Mouse (Mus musculus): ENCODE data around the gene Ppp1r1b.

DNA sequence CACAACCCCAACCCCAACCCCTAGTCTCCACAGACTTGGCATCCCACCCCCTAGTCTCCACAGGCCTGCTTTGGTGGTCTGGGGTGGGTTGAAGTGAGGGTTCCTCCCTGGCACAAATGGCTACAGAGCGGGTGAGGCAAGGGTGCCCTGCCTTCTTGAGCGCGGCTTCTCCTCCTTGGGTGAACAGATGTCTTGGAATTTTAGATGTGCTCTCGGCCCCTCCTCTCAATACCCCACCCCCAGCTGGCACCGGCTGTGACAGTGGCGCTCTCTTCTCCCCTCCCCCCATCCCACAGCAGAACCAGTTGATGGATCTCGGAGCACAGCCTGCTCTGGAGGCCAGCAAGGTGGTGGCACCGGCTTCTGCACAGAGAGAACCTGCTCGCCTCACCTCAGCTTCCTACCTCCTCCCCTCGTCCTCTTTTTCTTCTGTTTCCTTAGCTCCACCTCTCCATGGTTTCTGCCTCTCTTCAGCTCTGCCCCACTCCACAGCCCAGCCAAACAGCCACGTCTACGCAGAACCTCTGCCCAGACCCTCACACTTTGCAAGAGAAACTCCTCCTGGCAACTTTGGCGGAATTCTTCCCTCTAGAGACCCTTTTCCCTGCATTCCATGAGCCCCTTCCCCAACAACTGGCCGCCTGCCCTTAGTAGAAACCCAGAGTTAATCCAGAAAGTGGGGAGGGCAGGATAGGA lies 29.6 kb upstream of the Ppp1r1b start:
- TF ChIP-seq GATA1 (IDR thresholded peaks at IDR 0.05; ENCODE audit: borderline replicate concordance, low read length) (no peak), FLI1 (IDR thresholded peaks at IDR 0.05; ENCODE audit: low read length) (no peak)

Measured in megakaryocyte, embryonic 14.5 days (primary cell).